14 mouse cellular contexts compared by ENCODE assay signal in the genomic region with DNA sequence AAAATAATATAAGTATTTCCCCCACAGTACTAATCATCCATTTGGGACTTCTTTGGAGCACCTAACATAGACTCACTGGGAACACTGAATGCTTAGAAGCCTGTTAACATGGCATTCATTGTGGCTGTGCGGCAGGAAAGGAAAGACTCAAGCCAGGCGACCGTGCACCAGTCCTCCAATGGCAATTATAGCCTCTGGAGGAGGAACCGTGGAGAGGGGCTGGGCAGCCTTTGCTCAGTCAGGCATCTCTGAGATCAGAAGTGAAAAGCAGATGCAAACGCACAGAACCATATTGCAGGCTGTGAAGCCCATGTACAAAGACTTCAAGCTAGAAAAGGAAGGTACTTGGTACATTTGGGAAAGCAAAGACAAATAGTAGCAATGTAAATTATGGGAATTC. TPM values are rescaled to one million over a fixed set of nuclear protein-coding genes. Genes with fewer than 3 reads are reported as not detected.
DNase-seq lines count a peak whose midpoint lies in the region; ATAC-seq and TF ChIP-seq lines count a peak whose summit lies in the region.
"Had no signal": no experiment of that assay in that cellular context is flagged by ENCODE, and none has a peak within 500 bp of the region (broad histone marks: within the 10 kb centered on the region; RNA-seq: fewer than 3 reads in every experiment).

No protein-coding gene starts in this region.

- H3K79me2 ChIP-seq in CH12.LX (replicated peaks; ENCODE audit: control insufficient read depth, extremely low read depth, insufficient read depth, poor library complexity, severe bottlenecking), result peaks cover 78% of the 10 kb centered on the region

- no peaks in the 10 kb centered on the region for H3K9me3 ChIP-seq in kidney, embryonic 14.5 days (ENCODE audit: control insufficient read depth, low read length)
- no peaks in the 10 kb centered on the region for H3K9me3 ChIP-seq in CH12.LX (replicated peaks; ENCODE audit: low read length)
- no peaks in the 10 kb centered on the region for H3K9me3 ChIP-seq in hindbrain, embryonic 16.5 days (ENCODE audit: control insufficient read depth, low read length)

- ATAC-seq in kidney, embryonic 14.5 days (ENCODE audit: low FRiP score, low TSS enrichment), result peak; percentile 57; the same call in 1 of the 2 replicates
- ATAC-seq in hindbrain, embryonic 16.5 days, result peak; percentile 24; the same call in 1 of the 2 replicates
- ATAC-seq in erythroid progenitor cell, adult 5-6 weeks (replicated peaks; ENCODE audit: low FRiP score, poor library complexity, severe bottlenecking), result no peak
- ATAC-seq in inflammation-experienced regulatory T-cells, adult 6 months, result no peak

- H3K27ac ChIP-seq in kidney, embryonic 14.5 days (ENCODE audit: low read depth, low read length), result no peak overlapping the region
- H3K27ac ChIP-seq in CH12.LX (ENCODE audit: insufficient read depth, low read depth), result no peak overlapping the region
- H3K27ac ChIP-seq in hindbrain, embryonic 16.5 days (ENCODE audit: low read depth, low read length), result no peak overlapping the region
- H3K27ac ChIP-seq: heart, embryonic 15.5 days had no signal

- no peak overlapping the region for H3K4me2 ChIP-seq in kidney, embryonic 14.5 days (replicated peaks; ENCODE audit: low read depth, low read length)
- no peak overlapping the region for H3K4me2 ChIP-seq in CH12.LX (ENCODE audit: insufficient read depth, low read depth, poor library complexity, severe bottlenecking)
- no peak overlapping the region for H3K4me2 ChIP-seq in hindbrain, embryonic 16.5 days (ENCODE audit: low read length)
- H3K4me2 ChIP-seq: heart, embryonic 15.5 days had no signal

- TF ChIP-seq POLR2A in CH12.LX (IDR thresholded peaks at IDR 0.05; ENCODE audit: low read depth, low read length), result no peak

- no peaks in the 10 kb centered on the region for H3K27me3 ChIP-seq in kidney, embryonic 14.5 days (ENCODE audit: control insufficient read depth, insufficient read depth, low read length)
- no peaks in the 10 kb centered on the region for H3K27me3 ChIP-seq in CH12.LX (replicated peaks)
- H3K27me3 ChIP-seq in hindbrain, embryonic 16.5 days (replicated peaks; ENCODE audit: control insufficient read depth, insufficient read depth, low read length), result no peaks in the 10 kb centered on the region
- H3K27me3 ChIP-seq: heart, embryonic 15.5 days had no signal

- no peak for TF ChIP-seq RAD21 in CH12.LX (IDR thresholded peaks at IDR 0.05; ENCODE audit: low read depth, low read length)

- no peak for TF ChIP-seq EP300 in CH12.LX (IDR thresholded peaks at IDR 0.05; ENCODE audit: low read length)

- DNase-seq in kidney, adult 9 months, result no peak
- DNase-seq in CH12.LX (ENCODE audit: extremely low read depth), result peak; percentile 35
- DNase-seq in embryo, embryonic 10.5 days (ENCODE audit: low spot score), result peak; percentile 42
- DNase-seq: adrenal gland, adult 8-10 months; cerebellum, adult 8-10 months; heart, adult 18-20 months; kidney, postnatal 14 days; lung, adult 2 months; thymus, postnatal 4 days had no signal

- in situ Hi-C loops in CH12.LX (cut with MboI; ENCODE audit: low pct_ligation_motif_present, low pct_unique_long_range_greater_than_20kb, low sequenced_read_pairs), result no loop called here

- dilution Hi-C loops in CH12.LX (cut with MboI; ENCODE audit: extremely low pct_ligation_motif_present, extremely low pct_unique_long_range_greater_than_20kb, low sequenced_read_pairs), result no loop called here

- H3K9ac ChIP-seq in kidney, embryonic 14.5 days (ENCODE audit: low read depth, low read length), result no peak overlapping the region
- H3K9ac ChIP-seq in CH12.LX (ENCODE audit: insufficient read depth, low read depth), result no peak overlapping the region
- no peak overlapping the region for H3K9ac ChIP-seq in hindbrain, embryonic 16.5 days (ENCODE audit: low read depth, low read length)
- H3K9ac ChIP-seq: heart, embryonic 15.5 days had no signal

- 13% methylated on average over 5 of the region's 5 CpGs for WGBS in kidney, embryonic 14.5 days
- 11% methylated on average over 5 of the region's 5 CpGs for WGBS in hindbrain, embryonic 16.5 days

- H3K4me3 ChIP-seq in kidney, embryonic 14.5 days (ENCODE audit: low read length), result no peak overlapping the region
- H3K4me3 ChIP-seq in CH12.LX (replicated peaks in 1 of 3; ENCODE audit: low read depth in 2 of 3, low read length in 2 of 3, poor library complexity in 1 of 3), result no peak overlapping the region
- no peak overlapping the region for H3K4me3 ChIP-seq in hindbrain, embryonic 16.5 days (ENCODE audit: low read length)
- H3K4me3 ChIP-seq: heart, embryonic 15.5 days had no signal

- peaks cover 8% of the 10 kb centered on the region; the same call in 1 of the 2 replicates for H3K4me1 ChIP-seq in kidney, embryonic 14.5 days (ENCODE audit: control insufficient read depth, insufficient read depth, low read length)
- peaks cover 10 to 82% of the 10 kb centered on the region in 2 experiments; a peak in 3 of 4 replicates for H3K4me1 ChIP-seq in CH12.LX (ENCODE audit: control insufficient read depth in 1 of 2, insufficient read depth in 2 of 2)
- peaks cover 16% of the 10 kb centered on the region for H3K4me1 ChIP-seq in hindbrain, embryonic 16.5 days (ENCODE audit: control insufficient read depth, insufficient read depth, low read depth, low read length)

- TF ChIP-seq CTCF in CH12.LX (conservative IDR thresholded peaks at IDR 0.05 in 1 of 2, IDR thresholded peaks at IDR 0.05 in 1 of 2; ENCODE audit: low read depth in 2 of 2, low read length in 2 of 2), result no peak

- no peaks in the 10 kb centered on the region for H3K36me3 ChIP-seq in kidney, embryonic 14.5 days (ENCODE audit: control insufficient read depth, insufficient read depth, low read length)
- H3K36me3 ChIP-seq in CH12.LX (replicated peaks in 1 of 2; ENCODE audit: control insufficient read depth in 1 of 2, insufficient read depth in 1 of 2, low read length in 1 of 2), result peaks cover 0 to 20% of the 10 kb centered on the region in 2 experiments
- H3K36me3 ChIP-seq in hindbrain, embryonic 16.5 days (ENCODE audit: control insufficient read depth, insufficient read depth, low read length), result no peaks in the 10 kb centered on the region
- H3K36me3 ChIP-seq: heart, embryonic 15.5 days had no signal

TF ChIP-seq in CH12.LX, 34 proteins besides CTCF, POLR2A, EP300 and RAD21:
- TF ChIP-seq KAT2A (IDR thresholded peaks at IDR 0.05; ENCODE audit: insufficient replicate concordance, low read length) (no peak), ETS1 (conservative IDR thresholded peaks at IDR 0.05; ENCODE audit: low read depth, low read length) (no peak), SMC3 (IDR thresholded peaks at IDR 0.05; ENCODE audit: low read depth, low read length) (no peak), CHD1 (IDR thresholded peaks at IDR 0.05; ENCODE audit: low read depth, low read length) (no peak), USF1 (IDR thresholded peaks at IDR 0.05; ENCODE audit: low read depth, low read length) (no peak), USF2 (conservative IDR thresholded peaks at IDR 0.05; ENCODE audit: low read depth, low read length) (no peak), JUN (IDR thresholded peaks at IDR 0.05; ENCODE audit: insufficient read depth, low read depth, low read length) (no peak), ZKSCAN1 (IDR thresholded peaks at IDR 0.05; ENCODE audit: borderline replicate concordance, low read depth, low read length) (no peak), ZC3H11A (IDR thresholded peaks at IDR 0.05; ENCODE audit: low read depth, low read length) (no peak), BHLHE40 (IDR thresholded peaks at IDR 0.05; ENCODE audit: low read depth, low read length) (no peak), CHD2 (IDR thresholded peaks at IDR 0.05; ENCODE audit: low read length) (no peak), MAZ (IDR thresholded peaks at IDR 0.05; ENCODE audit: low read depth, low read length) (no peak), HCFC1 (IDR thresholded peaks at IDR 0.05; ENCODE audit: low read depth, low read length) (no peak), MYC (IDR thresholded peaks at IDR 0.05; ENCODE audit: low read depth, low read length) (no peak), SIN3A (IDR thresholded peaks at IDR 0.05; ENCODE audit: low read length) (no peak), NRF1 (IDR thresholded peaks at IDR 0.05; ENCODE audit: low read depth, low read length) (no peak), POLR2AphosphoS2 (IDR thresholded peaks at IDR 0.05; ENCODE audit: low read depth, low read length) (no peak), JUND (conservative IDR thresholded peaks at IDR 0.05; ENCODE audit: low read depth, low read length) (no peak)

RNA-seq across cellular contexts. Expression of gene Ubl3, which starts 20.4 kb away (rescaled TPM):
- 52.4 and 78.2 TPM in 2 replicates for polyA plus RNA-seq in kidney, embryonic 14.5 days (2014; fragmentation: Nextera tagmentation; extraction: Ambion mirVana)
- total RNA-seq in CH12.LX (2012; rRNA removed) (44.8 and 46.9 TPM in 2 replicates), CH12.LX (2014; rRNA removed) (83.3 and 83.5 TPM in 2 replicates)
- polyA plus RNA-seq in CH12.LX (2012; ENCODE audit: insufficient read length, low read depth), result 81.8 and 85.9 TPM in 2 replicates
- 70.7 and 90.1 TPM in 2 replicates for polyA plus RNA-seq in hindbrain, embryonic 16.5 days (2015; fragmentation: Nextera tagmentation; extraction: Ambion mirVana)
- 13.4 and 17.7 TPM in 2 replicates for total RNA-seq in erythroid progenitor cell, adult 5-6 weeks (2015; ENCODE audit: low replicate concordance)
- total RNA-seq in erythroid progenitor cell, adult 5-6 weeks (2017; ENCODE audit: low replicate concordance), result 12.6 and 21.3 TPM in 2 replicates
- 10 to 100 TPM; 84.6 to 85.6 (median 85.1) TPM for polyA plus RNA-seq in inflammation-experienced regulatory T-cells, adult 6 months (2017; shearing (Covaris generic))

Comparison
In these comparisons a context has a peak if more than half of its experiments do, and no peak if none do; other contexts are left out.
1. ATAC-seq: peak in kidney, embryonic 14.5 days (single experiment) and hindbrain, embryonic 16.5 days (single experiment); none in erythroid progenitor cell, adult 5-6 weeks (single experiment) and inflammation-experienced regulatory T-cells, adult 6 months (single experiment).